Mouse (Mus musculus) forelimb bud, embryonic 11.5 days (tissue): Measurements from ENCODE around the gene Robo2.

ENCODE experiments used
- DNase-seq: peaks from one replicate; pipeline ENCODE4 v3.0.0-alpha.2; 2012; ENCODE audit warnings: low read depth, low spot score

Robo2 gene

GRCm38 (mm10) chr16:73957675-73958523 is 453.7 kb downstream of the Robo2 start:
- DNase-seq, result no peak

- DNase-seq, result no peak
Measured at GRCm38 (mm10) chr16:73946171-73946570, 465.5 kb downstream of the Robo2 start.

GRCm38 (mm10) chr16:73940211-73940541 is 471.4 kb downstream of the Robo2 start:
- DNase-seq, result no peak

GRCm38 (mm10) chr16:73939423-73940210 is 472.0 kb downstream of the Robo2 start:
- no peak for DNase-seq

GRCm38 (mm10) chr16:73930323-73930722 is 481.3 kb downstream of the Robo2 start:
- DNase-seq, result no peak

GRCm38 (mm10) chr16:73927481-73927880 is 484.1 kb downstream of the Robo2 start:
- no peak for DNase-seq

- no peak for DNase-seq
Measured at GRCm38 (mm10) chr16:73915425-73915824, 496.2 kb downstream of the Robo2 start.

GRCm38 (mm10) chr16:73914936-73915335 is 496.7 kb downstream of the Robo2 start:
- DNase-seq, result no peak

- no peak for DNase-seq
Measured at GRCm38 (mm10) chr16:73908504-73908903, 503.1 kb downstream of the Robo2 start.

GRCm38 (mm10) chr16:73896856-73897255 is 514.8 kb downstream of the Robo2 start:
- no peak for DNase-seq

GRCm38 (mm10) chr16:73881911-73882310 is 529.7 kb downstream of the Robo2 start:
- DNase-seq, result no peak

GRCm38 (mm10) chr16:73877973-73878372 is 533.7 kb downstream of the Robo2 start:
- DNase-seq, result no peak

GRCm38 (mm10) chr16:73874991-73875390 is 536.6 kb downstream of the Robo2 start:
- DNase-seq, result no peak

GRCm38 (mm10) chr16:73873828-73874558 is 537.6 kb downstream of the Robo2 start:
- DNase-seq, result no peak

GRCm38 (mm10) chr16:73870296-73870695 is 541.3 kb downstream of the Robo2 start:
- DNase-seq, result no peak

GRCm38 (mm10) chr16:73869527-73870212 is 542.0 kb downstream of the Robo2 start:
- DNase-seq, result no peak

GRCm38 (mm10) chr16:73864625-73865024 is 547.0 kb downstream of the Robo2 start:
- DNase-seq, result no peak

- DNase-seq, result no peak
Measured at GRCm38 (mm10) chr16:73863748-73864147, 547.9 kb downstream of the Robo2 start.

GRCm38 (mm10) chr16:73858717-73859116 is 552.9 kb downstream of the Robo2 start:
- DNase-seq, result no peak

- no peak for DNase-seq
Measured at GRCm38 (mm10) chr16:73855821-73856220, 555.8 kb downstream of the Robo2 start.
